Mouse (Mus musculus) C2C12 (cell line): ENCODE results near the gene Tbck.

Experiments
- CTCF ChIP-seq: IDR thresholded peaks from one replicate; pipeline ENCODE4 v1.5.1; 2011; ENCODE audit not compliant: control insufficient read depth, insufficient read depth, insufficient read length
- MAX ChIP-seq: IDR thresholded peaks from one replicate; pipeline ENCODE4 v1.6.1; 2011; ENCODE audit warnings: mild to moderate bottlenecking, control low read depth
- MYOG ChIP-seq: IDR thresholded peaks from one replicate; pipeline ENCODE4 v1.6.1; 2011; ENCODE audit not compliant: control insufficient read depth, insufficient read length; ENCODE audit errors: extremely low read depth
- USF1 ChIP-seq: IDR thresholded peaks from one replicate; pipeline ENCODE4 v1.6.1; 2011; ENCODE audit warnings: low read depth, mild to moderate bottlenecking, control low read depth, moderate library complexity

DNA sequence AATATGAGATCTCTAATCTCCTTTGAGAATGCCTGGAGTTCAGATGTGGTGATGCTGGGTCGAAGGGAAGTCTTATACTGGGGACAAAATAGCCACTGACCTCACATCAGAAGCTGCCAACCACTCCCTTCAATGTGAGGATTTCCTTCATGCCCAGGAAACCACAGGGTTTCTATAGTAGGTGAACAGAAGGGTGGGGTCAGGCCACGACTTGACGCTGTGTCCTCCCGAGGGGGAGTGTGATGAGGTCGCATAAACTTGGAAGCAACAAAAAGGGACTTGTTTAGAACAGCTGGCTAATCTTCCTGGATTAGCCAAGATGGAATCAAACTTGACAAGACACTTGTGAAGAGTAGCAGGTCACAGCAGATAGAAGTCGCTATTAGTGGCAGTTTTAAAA lies 189.3 kb downstream of the Tbck start:
- no peak for TF ChIP-seq MYOG
- no peak for TF ChIP-seq CTCF
- TF ChIP-seq USF1 = no peak
- TF ChIP-seq MAX = no peak
